Mouse (Mus musculus): Measurements from ENCODE around the gene Kansl3. TPM values are rescaled to one million over a fixed set of nuclear protein-coding genes. Genes with fewer than 3 reads are reported as not detected.

Gene Kansl3
- polyA plus RNA-seq, 1 experiment from 2014 or later = 54.2 TPM

Small RNA genes within 50 kb of the gene (microRNA-seq; reads per million reads assigned to microRNA genes)
- not detected for gene Mir6898

Other genes with a start within 250 kb of the Kansl3 start
- gene Uggt1, start 124.5 kb downstream of the Kansl3 start, polyA plus RNA-seq (2016; fragmentation: Nextera tagmentation; extraction: Ambion mirVana) = 46.0 and 53.3 TPM in 2 replicates
- gene Neurl3, start 94.5 kb downstream of the Kansl3 start, polyA plus RNA-seq (2016; fragmentation: Nextera tagmentation; extraction: Ambion mirVana) = 2.4 and 2.6 TPM in 2 replicates
- 15.1 and 15.3 TPM in 2 replicates for gene Arid5a, start 61.4 kb downstream of the Kansl3 start, polyA plus RNA-seq (2016; fragmentation: Nextera tagmentation; extraction: Ambion mirVana)
- 1.2 and 1.3 TPM in 2 replicates for gene Fer1l5, start 3.1 kb upstream of the Kansl3 start, polyA plus RNA-seq (2016; fragmentation: Nextera tagmentation; extraction: Ambion mirVana)
- gene Lman2l, start 76.1 kb upstream of the Kansl3 start, polyA plus RNA-seq (2016; fragmentation: Nextera tagmentation; extraction: Ambion mirVana) = 53.8 and 57.7 TPM in 2 replicates
- 6.2 and 7.3 TPM in 2 replicates for gene Cnnm4, start 102.4 kb upstream of the Kansl3 start, polyA plus RNA-seq (2016; fragmentation: Nextera tagmentation; extraction: Ambion mirVana)
- gene Cnnm3, start 142.7 kb upstream of the Kansl3 start, polyA plus RNA-seq (2016; fragmentation: Nextera tagmentation; extraction: Ambion mirVana) = 2.2 and 3.4 TPM in 2 replicates
- gene Ankrd23, start 167.7 kb upstream of the Kansl3 start, polyA plus RNA-seq (2016; fragmentation: Nextera tagmentation; extraction: Ambion mirVana) = 14.9 and 16.8 TPM in 2 replicates
- gene Gm42417, start 170.2 kb upstream of the Kansl3 start, polyA plus RNA-seq (2016; fragmentation: Nextera tagmentation; extraction: Ambion mirVana) = 0.40 TPM in 1 of 2 replicates, not detected in the other
- 23.1 and 24.4 TPM in 2 replicates for gene Ankrd39, start 178.3 kb upstream of the Kansl3 start, polyA plus RNA-seq (2016; fragmentation: Nextera tagmentation; extraction: Ambion mirVana)
- 11.9 and 13.3 TPM in 2 replicates for gene Sema4c, start 189.2 kb upstream of the Kansl3 start, polyA plus RNA-seq (2016; fragmentation: Nextera tagmentation; extraction: Ambion mirVana)